Mouse (Mus musculus) left cerebral cortex, postnatal 14 days (tissue): ENCODE measurements at regions not wholly inside any gene's neighbourhood (a gene's known extent, or its start where the extent isn't known, plus 50 kb on each side); places are given as distances from the start of the nearest gene placed in this dataset.
A peak's percentile ranks its signal among the peaks of the same experiment; 100 is the strongest.

Source experiments
- DNase-seq, 2 experiments: peaks; one replicate each; pipeline ENCODE4 v3.0.0; 2021 to 2022; ENCODE audit warnings: low spot score in 2 of 2, mixed read lengths in 1 of 2
- intact Hi-C: fragments of 180-260 bp; cut with DNase I; formaldehyde crosslinking; loops from one replicate; pipeline ENCODE4 v1.15.1; 2025

- DNase-seq: no peak
- intact Hi-C loops: no loop called here
Observed at GRCm38 (mm10) chr4:52666768-52667480, 70.8 kb downstream of the Toporsl start.

GRCm38 (mm10) chr4:52709563-52709962, 104.8 kb upstream of the Olfr275 start:
- no peak for DNase-seq

DNA sequence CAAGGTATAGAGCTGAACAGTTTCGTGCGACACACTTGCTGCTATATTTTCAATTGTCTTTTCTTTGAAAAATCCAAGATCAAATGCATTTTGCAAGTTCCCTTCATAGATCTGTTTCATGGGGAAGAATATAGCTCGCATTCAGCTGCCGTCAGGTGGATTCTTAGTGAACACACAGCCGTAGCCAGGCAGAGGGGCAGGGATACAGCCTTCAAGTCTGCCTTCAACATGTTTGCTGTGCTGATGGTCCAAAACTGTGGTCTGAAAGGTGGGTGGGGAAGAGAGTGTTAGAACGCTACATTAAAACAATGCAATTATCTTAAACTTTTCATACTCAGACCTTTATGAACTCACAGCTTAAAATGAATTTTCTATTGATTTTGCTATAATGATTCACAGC, 88.2 kb upstream of the Olfr275 start:
- no peak for DNase-seq
- intact Hi-C loops: loop anchor here (10.0 kb wide), 1 partner anchor 571 kb away; no protein-coding TSS in a partner anchor

More at GRCm38 (mm10) chr4:52709563-52709962, 104.8 kb upstream of the Olfr275 start:
- intact Hi-C loops: no loop called here

- peak; percentile 77 to 88 for DNase-seq
- intact Hi-C loops: loop anchor here (10.0 kb wide), 1 partner anchor 572 kb away; no protein-coding TSS in a partner anchor
Observed at GRCm38 (mm10) chr4:52726625-52727297, 87.6 kb upstream of the Olfr275 start.

DNA sequence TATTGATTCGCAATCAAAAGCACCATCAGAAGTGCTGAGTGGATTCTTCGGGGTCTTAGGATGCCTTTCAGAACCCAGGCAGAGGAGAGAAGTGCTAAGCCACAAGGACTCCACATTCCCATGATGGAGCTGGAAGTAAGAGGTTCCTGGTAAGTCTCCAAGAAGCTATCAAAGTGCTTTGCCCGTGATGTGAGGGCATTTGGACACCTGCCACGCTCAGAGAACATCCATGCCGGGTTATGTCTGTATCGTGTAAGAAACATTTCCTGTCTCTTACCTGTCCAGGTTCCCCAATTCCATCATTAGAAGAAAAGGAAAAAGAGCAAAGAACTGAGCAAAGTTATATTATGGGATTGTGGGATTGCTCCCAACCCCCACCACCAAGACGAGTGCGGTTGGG, 81.3 kb upstream of the Olfr275 start:
- intact Hi-C loops: no loop called here
- DNase-seq: no peak

DNA sequence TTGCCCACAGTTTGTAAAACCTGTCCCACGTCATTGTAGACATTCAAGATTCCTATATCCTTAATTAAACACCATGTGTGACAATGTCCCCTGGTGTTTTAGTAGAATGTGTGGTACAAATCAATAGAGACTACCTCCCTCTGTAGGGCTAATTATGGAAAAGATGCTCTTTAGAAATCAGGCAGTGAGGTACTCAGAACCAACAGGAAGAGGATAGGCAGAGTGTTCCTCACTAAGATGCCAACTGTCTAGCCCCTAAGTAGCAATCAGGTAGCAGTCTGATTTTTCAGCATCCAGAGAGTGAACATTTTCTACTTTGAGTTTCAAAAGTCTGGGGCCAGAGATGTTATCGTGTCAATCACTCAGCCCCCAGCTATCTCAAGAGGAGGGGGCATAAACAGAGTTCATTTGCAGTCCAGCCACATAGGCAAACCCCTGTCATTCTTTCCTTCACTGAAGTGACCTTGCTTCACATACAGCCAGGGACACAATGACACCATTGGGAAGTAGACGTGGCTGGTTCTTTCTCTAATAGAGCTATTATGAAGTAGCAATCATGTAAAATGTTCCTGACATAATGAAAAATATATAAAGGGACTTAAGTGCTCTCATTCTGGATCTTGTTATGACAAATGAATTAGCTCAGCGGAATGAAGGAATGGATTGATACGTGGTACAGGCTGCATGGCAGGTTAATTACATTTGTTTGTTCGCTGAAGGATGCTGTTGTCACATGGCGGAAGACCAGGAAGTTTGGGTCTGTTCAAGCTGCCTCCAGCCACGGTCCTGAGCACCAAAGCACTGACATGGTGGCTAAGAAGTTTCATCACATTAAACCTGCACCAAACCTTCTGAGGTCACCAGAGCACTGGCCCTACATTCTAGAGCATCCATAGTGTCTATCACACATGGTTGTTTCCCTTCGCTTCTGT, 74.6 kb upstream of the Olfr275 start:
- no peak for DNase-seq
- intact Hi-C loops: no loop called here

DNA sequence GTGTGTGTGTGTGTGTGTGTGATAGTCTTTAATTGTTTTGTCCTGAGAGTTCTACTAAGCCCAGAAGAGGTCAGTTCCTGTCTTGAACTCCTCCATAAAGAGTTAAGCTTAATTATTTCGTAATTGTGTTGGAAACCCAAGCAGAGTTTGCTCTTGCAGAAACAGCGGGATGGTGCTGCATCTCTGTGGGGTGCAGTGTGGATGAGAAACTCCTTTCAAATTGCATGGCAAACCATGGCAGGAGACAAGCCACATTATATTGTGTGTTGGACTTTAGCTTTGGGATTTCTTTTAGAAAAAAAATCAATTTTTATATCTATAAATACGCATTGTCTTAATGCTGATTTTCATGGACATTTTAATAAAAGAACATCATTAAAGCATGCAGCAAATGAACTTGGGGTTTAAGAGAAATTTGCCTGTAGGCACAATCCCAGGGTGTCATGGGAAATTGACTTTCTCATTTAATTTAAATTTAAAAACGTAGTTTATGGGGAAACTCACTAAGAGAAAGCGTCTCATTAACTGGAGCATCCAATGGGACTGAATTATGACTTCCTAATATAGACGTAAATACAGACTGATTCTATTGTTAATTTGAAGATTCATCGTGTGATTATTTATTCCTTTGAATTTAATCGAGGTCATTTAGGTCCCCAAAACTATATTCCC, 61.4 kb upstream of the Olfr275 start:
- DNase-seq: no peak
- intact Hi-C loops: no loop called here
